Mouse (Mus musculus) left cerebral cortex, postnatal 14 days (tissue): ENCODE measurements around the gene Phactr1. TPM values are rescaled to one million over a fixed set of nuclear protein-coding genes. Genes with fewer than 3 reads are reported as not detected.
"Not testable (repeated sequence)": the region's sequence is repeated elsewhere in the genome, so short reads cannot be mapped to it uniquely, and the experiment has no call there.

Experiments used
- DNase-seq, 2 experiments: peaks; one replicate each; pipeline ENCODE4 v3.0.0; 2021 to 2022; ENCODE audit warnings: low spot score in 2 of 2, mixed read lengths in 1 of 2
- intact Hi-C: fragments of 180-260 bp; cut with DNase I; formaldehyde crosslinking; loops from one replicate; pipeline ENCODE4 v1.15.1; 2025
- total RNA-seq, 2 experiments: library from RNA; stranded (reverse); gene quantifications; 2 replicates each; pipeline ENCODE4 v1.2.3; 2021

Gene Phactr1
- total RNA-seq, 2 experiments from 2014 or later: 449 to 512 TPM

- DNase-seq: no peak
- intact Hi-C loops: no loop called here
These were observed 225.4 kb downstream of the Phactr1 start for GRCm38 (mm10) chr13:42905818-42906217.

- intact Hi-C loops: no loop called here
- no peak for DNase-seq
These were observed 226.6 kb downstream of the Phactr1 start for GRCm38 (mm10) chr13:42906990-42907389.

- no peak for DNase-seq
- intact Hi-C loops: no loop called here
These were observed 234.7 kb downstream of the Phactr1 start for GRCm38 (mm10) chr13:42915081-42915480.

GRCm38 (mm10) chr13:42915851-42916193 is 235.4 kb downstream of the Phactr1 start:
- no peak for DNase-seq
- intact Hi-C loops: no loop called here

DNA sequence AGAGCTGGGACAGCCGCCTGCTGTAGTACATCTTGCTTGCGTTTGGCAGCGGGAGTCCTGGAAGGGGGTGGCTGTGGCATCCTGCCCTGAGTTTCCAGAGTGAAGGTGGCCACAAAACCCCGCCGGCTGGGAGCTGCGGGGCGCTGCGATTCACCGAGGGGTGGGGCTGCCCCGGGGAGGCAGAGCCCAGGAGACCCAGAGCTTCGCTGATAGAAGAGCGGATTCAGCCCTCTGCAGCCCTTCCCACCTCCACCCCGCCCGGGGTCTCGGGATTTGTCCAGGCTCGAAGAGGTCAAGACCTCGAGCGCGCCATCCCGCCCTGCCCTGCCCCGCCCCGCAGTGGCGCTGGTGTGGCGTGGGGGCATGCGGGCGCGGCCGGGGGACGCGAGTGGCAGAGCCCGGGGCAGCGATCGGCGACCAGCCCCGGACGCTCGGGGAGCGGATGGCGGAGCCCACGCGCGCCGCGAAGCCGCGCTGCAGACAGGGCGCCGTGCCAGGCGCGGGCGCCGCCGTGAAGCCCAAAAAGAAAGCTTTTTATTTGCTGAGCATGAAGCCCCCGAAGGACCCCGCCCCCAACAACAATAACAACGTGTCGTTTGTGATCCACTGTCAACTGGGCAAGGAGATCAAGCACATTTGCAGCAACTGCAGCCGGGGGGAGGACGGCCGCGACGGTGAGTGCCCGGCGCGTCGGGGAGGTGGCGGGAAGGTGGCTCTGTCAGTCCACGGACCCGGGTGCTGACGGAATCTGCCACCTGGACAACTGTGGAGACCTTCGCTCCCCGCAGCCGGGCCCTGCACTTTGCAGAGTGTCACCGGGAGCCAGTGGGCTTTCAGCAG is 236.0 kb downstream of the Phactr1 start:
- intact Hi-C loops: no loop called here
- DNase-seq: peak; percentile 69 to 77

- intact Hi-C loops: no loop called here
- peak; percentile 46 to 52 for DNase-seq
These were observed 236.8 kb downstream of the Phactr1 start for GRCm38 (mm10) chr13:42917251-42917650.

DNA sequence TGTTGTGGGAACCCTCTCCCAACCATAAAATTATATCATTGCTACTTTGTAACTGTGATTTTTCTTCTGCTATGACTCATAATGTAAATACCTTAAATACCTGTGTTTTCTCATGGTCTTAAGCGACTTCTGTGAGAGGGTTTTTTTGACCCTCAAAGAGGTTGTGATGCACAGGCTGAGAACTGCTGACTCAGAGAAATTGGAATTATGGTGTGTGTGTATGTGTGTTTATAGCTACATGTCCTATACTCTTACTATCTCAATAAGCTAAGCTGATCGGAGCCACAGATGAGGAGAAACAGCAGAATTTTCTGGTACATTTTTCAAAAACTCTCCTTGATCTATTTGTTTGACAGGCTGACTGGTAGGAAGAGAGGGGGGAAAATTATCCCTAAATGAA is 239.6 kb downstream of the Phactr1 start:
- no peak for DNase-seq
- intact Hi-C loops: no loop called here

DNA sequence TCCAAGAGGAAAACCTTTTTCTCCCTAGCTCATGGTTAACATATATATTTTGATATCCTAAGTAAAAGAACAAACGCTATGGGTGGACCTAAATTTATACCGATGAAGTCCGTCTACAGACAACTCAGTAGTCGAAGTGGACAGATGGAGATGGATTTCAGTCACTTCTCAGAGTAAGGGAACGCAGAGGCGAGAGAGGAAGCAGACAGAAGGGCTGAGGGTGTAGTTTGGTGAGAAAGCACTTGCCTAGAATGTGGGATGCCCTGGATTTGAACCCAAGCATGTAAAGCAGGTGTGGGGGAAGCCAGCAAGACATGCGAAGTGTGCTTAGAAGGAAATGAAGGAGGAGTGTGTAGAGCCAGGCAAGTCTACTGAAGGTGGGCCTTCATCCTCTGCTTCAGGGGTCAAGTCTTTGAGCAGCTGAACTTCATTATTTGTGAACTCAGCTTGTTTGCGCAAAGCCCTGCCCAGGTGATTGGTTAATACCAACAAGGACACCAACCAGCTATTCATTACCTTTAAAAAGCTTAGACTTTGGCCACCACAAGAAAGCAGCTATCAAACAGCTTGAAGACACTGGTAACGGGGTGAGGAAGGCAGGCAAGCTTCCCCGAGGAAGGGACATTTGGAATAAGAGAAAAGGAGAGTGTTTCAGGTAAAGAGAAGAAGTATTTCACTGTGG is 241.5 kb downstream of the Phactr1 start:
- intact Hi-C loops: no loop called here
- peak; percentile 41 to 47 for DNase-seq

GRCm38 (mm10) chr13:42927778-42928177 is 247.4 kb downstream of the Phactr1 start:
- intact Hi-C loops: no loop called here
- DNase-seq: no peak

DNA sequence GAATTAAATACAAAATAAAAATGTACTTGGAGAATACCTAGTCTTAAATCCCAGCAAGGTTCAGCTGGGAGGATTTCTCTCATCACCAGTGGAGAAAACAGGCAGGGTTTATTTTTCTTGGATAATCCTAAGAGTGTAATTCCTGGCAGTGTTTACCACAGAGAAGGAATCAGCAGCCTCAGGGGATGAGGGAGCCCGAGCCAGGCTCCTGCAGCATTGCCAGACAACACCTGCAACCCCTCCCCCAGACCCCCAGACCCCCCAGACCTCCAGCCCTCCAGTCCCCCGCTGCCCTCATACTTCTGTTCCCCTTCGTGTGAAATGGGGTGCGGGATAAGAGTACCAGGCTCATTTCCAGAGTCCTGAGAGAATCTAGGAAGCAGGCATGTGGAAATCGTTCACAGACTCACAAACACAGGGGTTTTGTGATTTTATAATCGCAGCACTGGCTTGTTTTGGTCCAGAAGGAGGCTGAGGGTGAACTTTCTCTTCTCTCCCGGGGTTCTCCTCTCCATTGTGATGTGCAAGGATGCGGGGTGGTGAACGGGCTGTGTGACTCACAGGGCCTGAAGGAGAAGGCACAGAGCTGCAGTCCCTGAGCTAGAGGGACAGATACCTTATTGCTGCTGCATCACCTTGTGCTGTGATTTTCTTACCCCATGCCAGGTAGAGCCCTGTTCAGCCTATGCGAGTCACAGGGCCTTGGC is 249.3 kb downstream of the Phactr1 start:
- intact Hi-C loops: no loop called here
- DNase-seq: no peak

DNA sequence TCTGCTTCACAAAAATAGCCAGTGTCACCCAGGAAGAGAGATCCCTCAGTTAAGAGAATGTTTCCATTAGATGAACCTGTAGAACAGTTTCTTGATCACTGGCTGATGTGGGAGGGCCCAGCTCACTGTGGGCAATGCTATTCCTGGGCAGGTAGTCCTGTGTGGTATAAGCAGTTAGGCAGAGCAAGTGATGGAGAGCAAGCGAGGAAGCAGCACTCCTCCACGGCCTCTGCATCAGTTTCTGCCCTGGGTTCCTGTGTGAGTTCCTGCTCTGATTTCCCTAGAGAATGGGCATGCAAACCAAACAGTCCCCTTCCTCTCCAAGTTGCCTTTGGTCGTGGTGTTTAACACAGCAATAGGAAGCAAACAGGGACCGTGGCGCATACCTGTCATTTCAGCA is 251.6 kb downstream of the Phactr1 start:
- intact Hi-C loops: no loop called here
- DNase-seq: no peak

GRCm38 (mm10) chr13:42934538-42935126 is 254.2 kb downstream of the Phactr1 start:
- no peak for DNase-seq
- intact Hi-C loops: no loop called here

DNA sequence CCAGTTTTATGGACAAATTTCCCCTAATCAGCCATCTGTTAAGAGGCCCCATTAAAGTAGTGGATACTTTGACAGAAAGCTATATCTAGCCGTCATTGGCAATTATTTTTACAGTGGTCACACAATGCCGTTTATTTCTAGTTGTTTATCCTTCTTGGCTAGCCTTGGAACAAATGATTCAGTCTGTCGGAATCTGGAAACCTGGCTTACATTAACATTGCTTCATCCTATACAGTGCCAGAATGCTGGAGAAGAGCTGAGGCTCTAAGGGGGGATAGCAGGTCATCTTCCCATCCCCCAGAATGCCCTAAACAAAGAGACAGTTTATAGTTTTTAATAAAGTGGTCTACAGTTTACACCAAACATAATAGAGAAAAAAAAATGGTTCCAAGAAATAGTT is 257.4 kb downstream of the Phactr1 start:
- DNase-seq: no peak
- intact Hi-C loops: no loop called here

- DNase-seq: no peak
- intact Hi-C loops: no loop called here
These were observed 257.9 kb downstream of the Phactr1 start for GRCm38 (mm10) chr13:42938346-42938745.

DNA sequence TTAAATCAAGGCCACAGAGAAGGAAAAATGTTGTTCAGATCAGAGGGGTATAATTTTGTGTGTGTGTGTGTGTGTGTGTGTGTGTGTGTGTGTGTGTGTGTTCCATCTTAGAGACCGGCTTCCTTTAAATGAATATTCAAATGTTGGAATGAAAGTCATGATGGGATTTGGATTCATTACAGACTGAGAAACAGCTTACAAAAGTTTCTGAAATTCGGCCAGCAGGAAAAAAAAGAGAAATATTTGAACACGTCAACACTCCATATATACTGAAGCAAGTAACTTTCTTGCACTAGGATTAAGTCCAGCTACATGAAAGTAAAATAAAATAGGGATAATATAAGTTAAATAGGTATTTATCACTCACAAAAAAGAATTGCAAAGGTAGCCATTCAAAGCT is 259.8 kb downstream of the Phactr1 start:
- intact Hi-C loops: no loop called here
- no peak for DNase-seq

GRCm38 (mm10) chr13:42944106-42944505 is 263.7 kb downstream of the Phactr1 start:
- intact Hi-C loops: no loop called here
- DNase-seq: no peak

- intact Hi-C loops, DNase-seq: not testable (repeated sequence)
These were observed 264.8 kb downstream of the Phactr1 start for GRCm38 (mm10) chr13:42945201-42945600.

DNA sequence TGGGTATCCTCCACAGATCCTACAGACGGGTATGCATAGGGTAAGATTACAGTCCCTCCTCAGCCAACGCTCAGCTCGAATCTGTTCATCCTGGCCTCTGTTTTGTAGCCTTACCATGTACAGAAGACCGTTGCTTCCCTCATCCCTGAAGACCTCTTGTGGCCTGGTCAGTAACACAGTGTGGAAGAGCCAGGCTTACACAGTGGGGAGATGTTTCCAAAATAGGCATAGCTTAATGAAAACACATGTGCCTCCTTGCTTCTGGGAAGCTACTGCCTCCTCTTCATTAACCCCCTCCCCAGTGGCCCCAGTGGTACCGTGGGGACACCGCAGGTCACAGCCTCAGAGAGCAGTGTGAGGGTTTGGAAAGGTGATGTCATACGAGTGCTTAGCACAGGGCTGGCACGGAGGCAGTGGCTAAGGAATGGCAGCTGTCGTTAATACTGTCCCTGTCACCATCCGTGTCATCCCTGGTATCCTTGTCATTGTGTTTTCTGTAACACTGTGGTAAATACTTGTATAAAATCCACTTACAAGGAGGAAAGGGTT is 268.4 kb downstream of the Phactr1 start:
- no peak for DNase-seq
- intact Hi-C loops: no loop called here

- DNase-seq: no peak
- intact Hi-C loops: no loop called here
These were observed 268.9 kb downstream of the Phactr1 start for GRCm38 (mm10) chr13:42949336-42949735.

DNA sequence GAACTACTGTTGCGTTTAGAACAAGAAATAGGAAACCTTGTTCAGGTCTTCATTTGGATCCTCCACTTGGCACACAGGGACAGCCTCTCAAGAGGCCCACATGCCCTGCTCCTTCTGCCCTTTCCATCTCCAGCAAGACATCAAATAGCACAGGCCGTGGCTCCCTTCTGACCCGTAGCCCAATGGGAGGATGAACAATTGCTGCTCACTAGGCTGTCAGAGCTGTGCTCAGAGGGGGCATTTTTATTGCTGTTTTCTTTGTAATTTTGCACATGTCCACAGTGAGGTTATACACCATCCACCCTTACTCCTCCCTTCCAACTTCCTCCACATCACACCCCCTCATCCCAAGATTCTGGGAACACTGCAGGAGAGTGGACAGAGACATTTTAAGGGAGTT is 269.6 kb downstream of the Phactr1 start:
- intact Hi-C loops: no loop called here
- DNase-seq: no peak
